Mouse (Mus musculus) liver, postnatal 0 days (tissue): ENCODE measurements at regions not wholly inside any gene's neighbourhood (a gene's known extent, or its start where the extent isn't known, plus 50 kb on each side); places are given as distances from the start of the nearest gene placed in this dataset.

Experiments used
- ATAC-seq: fragments of 200-750 bp; cut with Nextera tagmentation; 2 replicates; pipeline ENCODE4 v1.8.0; 2017; ENCODE audit warnings: mild to moderate bottlenecking, moderate library complexity
- DNase-seq: peaks from one replicate; pipeline ENCODE4 v3.0.0-alpha.2; 2016
- H3K27ac ChIP-seq: fragments of 300-500 bp; sonication (generic); 2 replicates; pipeline ENCODE4 v1.5.1; 2014; ENCODE audit warnings: antibody characterized with exemption, moderate library complexity, mild to moderate bottlenecking, low read depth
- H3K27me3 ChIP-seq: fragments of 300-500 bp; sonication (generic); 2 replicates; pipeline ENCODE4 v1.6.1; 2014; ENCODE audit warnings: low read length, control low read depth, mixed read lengths; ENCODE audit not compliant: insufficient read depth
- H3K36me3 ChIP-seq: fragments of 300-500 bp; sonication (generic); replicated peaks from 2 replicates; pipeline ENCODE4 v1.6.1; 2014; ENCODE audit warnings: mild to moderate bottlenecking, control low read depth, low read length, moderate library complexity, mixed read lengths; ENCODE audit not compliant: insufficient read depth
- H3K4me1 ChIP-seq: fragments of 300-500 bp; sonication (generic); 2 replicates; pipeline ENCODE4 v1.6.1; 2014; ENCODE audit warnings: antibody characterized with exemption, mild to moderate bottlenecking, control low read depth; ENCODE audit not compliant: insufficient read depth
- H3K4me2 ChIP-seq: fragments of 300-500 bp; sonication (generic); 2 replicates; pipeline ENCODE4 v1.6.1; 2014; ENCODE audit warnings: low read depth, mild to moderate bottlenecking, low read length, moderate library complexity, mixed read lengths
- H3K4me3 ChIP-seq: fragments of 300-500 bp; sonication (generic); 2 replicates; pipeline ENCODE4 v1.5.1; 2014; ENCODE audit warnings: low read depth, low read length
- H3K9ac ChIP-seq: fragments of 300-500 bp; sonication (generic); replicated peaks from 2 replicates; pipeline ENCODE4 v1.6.1; 2014; ENCODE audit warnings: mild to moderate bottlenecking, moderate library complexity
- H3K9me3 ChIP-seq: fragments of 300-500 bp; sonication (generic); 2 replicates; pipeline ENCODE4 v1.6.1; 2016; ENCODE audit warnings: mild to moderate bottlenecking, control low read depth, low read length, mixed read lengths
- CTCF ChIP-seq: sonication (generic); IDR thresholded peaks from 2 replicates; pipeline ENCODE4 v1.5.1; 2016; ENCODE audit warnings: antibody characterized with exemption, low read depth
- EP300 ChIP-seq: IDR thresholded peaks from 2 replicates; pipeline ENCODE4 v1.6.1; 2016; ENCODE audit warnings: antibody characterized with exemption, low read depth, mild to moderate bottlenecking
- WGBS: fragments of 180-500 bp; shearing (Covaris S2); extraction: QIAGEN DNeasy Blood & Tissue Kit; methylation state at CpG from one replicate; pipeline ENCODE4 v1.1.7; 2014; ENCODE audit not compliant: insufficient replicate concordance; 5-methylcytosine and 5-hydroxymethylcytosine counted together

- H3K27ac ChIP-seq: no peak overlapping the region
- no peak overlapping the region for H3K9ac ChIP-seq
- H3K4me1 ChIP-seq: no peaks in the 10 kb centered on the region
- no peaks in the 10 kb centered on the region for H3K9me3 ChIP-seq
- no peak for TF ChIP-seq CTCF
- no peak for TF ChIP-seq EP300
- WGBS: 50% methylated on average over 1 of the region's 1 CpGs
- no peaks in the 10 kb centered on the region for H3K36me3 ChIP-seq
- no peak for ATAC-seq
- no peak for DNase-seq
- H3K4me3 ChIP-seq: no peak overlapping the region
- no peak overlapping the region for H3K4me2 ChIP-seq
- no peaks in the 10 kb centered on the region for H3K27me3 ChIP-seq
These were observed 331.2 kb upstream of the Celf2 start for GRCm38 (mm10) chr2:7840612-7841011.

- Histone ChIP-seq H3K36me3 (no peaks in the 10 kb centered on the region), H3K9ac (no peak overlapping the region), H3K4me3 (no peak overlapping the region), H3K27ac (no peak overlapping the region), H3K4me2 (no peak overlapping the region), H3K9me3 (no peaks in the 10 kb centered on the region), H3K4me1 (no peaks in the 10 kb centered on the region), H3K27me3 (no peaks in the 10 kb centered on the region)
- ATAC-seq: no peak
- TF ChIP-seq EP300 (no peak), CTCF (no peak)
- 63% methylated on average over 3 of the region's 3 CpGs for WGBS
- DNase-seq: no peak
These were observed 328.5 kb upstream of the Celf2 start for GRCm38 (mm10) chr2:7837877-7838276.

GRCm38 (mm10) chr2:7831239-7831638 lies 321.9 kb upstream of the Celf2 start:
- no peak overlapping the region for H3K9ac ChIP-seq
- ATAC-seq: no peak
- H3K27me3 ChIP-seq: no peaks in the 10 kb centered on the region
- H3K27ac ChIP-seq: no peak overlapping the region
- no peak for TF ChIP-seq EP300
- no peak for TF ChIP-seq CTCF
- no peaks in the 10 kb centered on the region for H3K36me3 ChIP-seq
- no peak overlapping the region for H3K4me2 ChIP-seq
- 66% methylated on average over 4 of the region's 4 CpGs for WGBS
- H3K9me3 ChIP-seq: no peaks in the 10 kb centered on the region
- no peak overlapping the region for H3K4me3 ChIP-seq
- DNase-seq: no peak
- no peaks in the 10 kb centered on the region for H3K4me1 ChIP-seq

- Histone ChIP-seq H3K9ac (no peak overlapping the region), H3K27me3 (no peaks in the 10 kb centered on the region), H3K36me3 (no peaks in the 10 kb centered on the region), H3K9me3 (no peaks in the 10 kb centered on the region), H3K4me3 (no peak overlapping the region), H3K27ac (no peak overlapping the region), H3K4me1 (no peaks in the 10 kb centered on the region), H3K4me2 (no peak overlapping the region)
- ATAC-seq (no peak), DNase-seq (no peak)
- TF ChIP-seq EP300 (no peak), CTCF (no peak)
- WGBS: 74% methylated on average over 7 of the region's 7 CpGs
These were observed 316.9 kb upstream of the Celf2 start for GRCm38 (mm10) chr2:7826272-7826671.

GRCm38 (mm10) chr2:7796415-7796814 lies 287.1 kb upstream of the Celf2 start:
- Histone ChIP-seq H3K9ac (no peak overlapping the region), H3K4me2 (no peak overlapping the region), H3K4me1 (no peaks in the 10 kb centered on the region), H3K27me3 (no peaks in the 10 kb centered on the region), H3K36me3 (no peaks in the 10 kb centered on the region), H3K9me3 (no peaks in the 10 kb centered on the region), H3K4me3 (no peak overlapping the region), H3K27ac (no peak overlapping the region)
- ATAC-seq: no peak
- TF ChIP-seq EP300 (no peak), CTCF (no peak)
- WGBS: 43% methylated on average over 2 of the region's 2 CpGs
- DNase-seq: no peak

- no peak for TF ChIP-seq EP300
- TF ChIP-seq CTCF: no peak
- H3K36me3 ChIP-seq: no peaks in the 10 kb centered on the region
- no peak overlapping the region for H3K4me2 ChIP-seq
- H3K27ac ChIP-seq: no peak overlapping the region
- no peaks in the 10 kb centered on the region for H3K27me3 ChIP-seq
- 53% methylated on average over 2 of the region's 2 CpGs for WGBS
- H3K4me3 ChIP-seq: no peak overlapping the region
- DNase-seq (no peak), ATAC-seq (no peak)
- no peaks in the 10 kb centered on the region for H3K4me1 ChIP-seq
- no peak overlapping the region for H3K9ac ChIP-seq
- H3K9me3 ChIP-seq: no peaks in the 10 kb centered on the region
These were observed 283.2 kb upstream of the Celf2 start for GRCm38 (mm10) chr2:7792456-7793145.
